Mouse (Mus musculus): ENCODE results near the gene Lrp2bp.
A peak's percentile ranks its signal among the peaks of the same experiment; 100 is the strongest.

Lrp2bp gene

GRCm38 (mm10) chr8:45999138-45999783 is at the start of gene Lrp2bp:
Lrp2bp (plus strand) TSS chr8:45999303.
- no peak for DNase-seq (ENCODE audit: low spot score in 2 of 2)

GRCm38 (mm10) chr8:45950622-45951021 is 48.5 kb upstream of the Lrp2bp start:
- no peak for DNase-seq (ENCODE audit: low spot score in 2 of 2)

GRCm38 (mm10) chr8:45970894-45971293 is 28.2 kb upstream of the Lrp2bp start:
- no peak for DNase-seq (ENCODE audit: low spot score in 2 of 2)

DNA sequence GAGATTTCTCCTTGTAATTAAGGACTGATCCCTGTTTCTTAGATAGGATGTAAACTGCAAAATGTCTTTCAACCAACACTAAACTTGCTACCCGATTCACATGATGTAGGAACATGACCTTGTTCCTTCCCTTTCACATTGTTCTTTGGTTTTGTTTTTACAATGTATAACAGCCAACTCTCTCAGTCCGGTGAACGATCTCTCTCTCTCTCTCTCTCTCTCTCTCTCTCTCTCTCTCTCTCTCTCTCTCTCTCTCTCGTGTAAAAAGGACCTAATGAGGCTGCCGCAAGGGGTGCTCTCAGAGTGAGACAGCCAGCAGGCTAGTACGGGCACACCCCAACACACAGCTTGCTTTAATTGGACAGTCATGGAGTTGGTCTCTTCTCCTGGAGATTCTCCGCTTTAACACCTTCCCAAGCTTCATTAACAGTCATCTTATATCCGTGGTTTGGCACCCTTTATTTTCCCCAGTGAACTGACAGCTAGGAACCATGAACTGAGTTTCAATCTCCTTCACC is 25.1 kb upstream of the Lrp2bp start:
- no peak for DNase-seq (ENCODE audit: low spot score in 2 of 2)

DNA sequence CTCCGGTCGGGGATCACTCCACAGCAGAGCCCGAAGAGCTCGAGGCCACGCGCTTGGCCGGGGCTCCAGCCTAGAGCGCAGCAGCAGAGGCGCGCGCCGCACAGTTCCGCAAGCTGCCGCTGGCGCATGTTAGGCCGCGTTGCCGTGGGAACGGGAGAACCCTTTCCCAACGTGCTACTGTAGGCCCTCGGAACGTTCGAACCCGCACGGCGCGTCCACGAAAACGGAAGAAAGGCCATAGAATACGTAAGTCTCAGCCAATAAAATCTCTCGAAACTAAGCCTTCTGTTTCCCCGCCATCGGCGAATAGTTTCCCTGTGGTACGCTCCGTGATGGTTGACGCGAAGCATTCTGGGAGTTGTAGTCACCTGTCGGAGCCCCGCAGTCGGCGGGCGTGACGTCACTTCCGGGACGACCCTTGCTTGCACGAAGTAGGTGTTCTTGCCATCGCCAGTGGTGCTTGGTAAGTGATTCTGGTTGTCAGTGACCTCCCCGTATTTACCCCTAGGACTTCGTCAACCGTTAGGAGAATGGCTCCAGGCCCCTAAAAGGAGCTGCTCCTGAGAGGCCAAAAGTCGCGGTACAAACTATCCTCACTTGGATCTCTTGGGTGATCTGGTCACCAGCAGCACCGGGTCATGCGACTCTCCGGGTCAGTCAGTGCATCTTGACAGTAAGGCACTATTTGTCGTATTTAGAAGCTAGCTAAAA is 23.8 kb upstream of the Lrp2bp start, which contains the start of the genes 1700029J07Rik and Ufsp2:
1700029J07Rik (minus strand) TSS at position 127 of the 711 bp plus-strand sequence.
Ufsp2 (plus strand) TSS at position 403 of the 711 bp plus-strand sequence.
- peak; percentile 96 for DNase-seq (ENCODE audit: low spot score in 2 of 2)

DNA sequence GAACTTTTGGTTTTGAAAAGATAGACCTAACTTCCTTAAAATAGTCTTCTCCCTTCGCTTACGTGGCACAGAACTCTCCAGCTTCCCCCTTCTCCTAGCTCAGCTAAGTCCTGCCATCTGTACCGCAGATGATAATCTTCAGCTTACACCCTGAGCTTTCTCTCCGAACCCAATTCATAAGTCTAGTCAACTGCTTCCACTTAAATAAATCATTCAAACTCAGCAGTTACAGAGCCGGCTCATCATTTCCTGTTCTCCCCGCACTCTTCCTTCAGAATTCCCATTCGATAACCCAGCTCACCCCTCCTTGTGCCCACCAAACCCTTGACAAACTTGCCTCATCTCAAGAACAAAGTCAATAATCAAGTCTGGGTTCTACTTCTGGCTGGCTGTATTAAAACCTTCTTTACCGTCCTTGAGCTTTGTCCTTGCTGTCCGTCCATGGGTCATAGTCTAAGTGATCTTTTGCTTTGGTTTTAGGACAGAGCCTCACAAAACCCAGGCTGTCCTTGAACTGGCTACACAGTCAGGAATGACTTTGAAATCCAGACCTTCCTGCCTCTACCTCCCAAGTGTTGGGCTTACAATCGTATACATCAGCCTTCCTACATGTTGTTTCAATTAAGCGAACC is 23.1 kb upstream of the Lrp2bp start:
- no peak for DNase-seq (ENCODE audit: low spot score in 2 of 2)

GRCm38 (mm10) chr8:45986665-45987064 is 12.4 kb upstream of the Lrp2bp start:
- DNase-seq (ENCODE audit: low spot score in 2 of 2), result no peak

DNA sequence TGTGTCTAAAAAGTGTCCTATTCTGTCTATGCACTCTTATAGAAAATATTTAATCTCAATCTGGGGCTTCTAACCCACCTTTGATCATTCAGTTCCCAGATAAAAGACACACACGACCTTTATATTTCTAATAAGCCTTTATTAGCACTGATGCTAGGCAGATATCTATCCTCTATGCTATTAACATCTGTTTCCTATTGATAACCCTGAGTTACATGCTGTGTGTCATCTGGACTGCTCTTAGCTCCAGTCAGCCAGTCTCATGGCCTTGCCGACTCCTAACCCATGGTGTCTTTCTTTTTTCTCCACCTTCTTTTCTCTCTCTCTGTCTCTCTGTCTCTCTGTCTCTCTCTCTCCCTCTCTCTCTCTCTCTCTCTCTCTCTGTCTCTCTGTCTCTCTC is 10.9 kb upstream of the Lrp2bp start:
- DNase-seq (ENCODE audit: low spot score in 2 of 2), result no peak

- no peak for DNase-seq (ENCODE audit: low spot score in 2 of 2)
Observed at GRCm38 (mm10) chr8:45990631-45991310, 8.3 kb upstream of the Lrp2bp start.

GRCm38 (mm10) chr8:45994111-45994510 is 5.0 kb upstream of the Lrp2bp start:
- peak in 1 of 2 experiments; percentile 39 for DNase-seq (ENCODE audit: low spot score in 2 of 2)

GRCm38 (mm10) chr8:45995576-45995975 is 3.5 kb upstream of the Lrp2bp start:
- no peak for DNase-seq (ENCODE audit: low spot score in 2 of 2)

GRCm38 (mm10) chr8:45998228-45998627 is 875 bp upstream of the Lrp2bp start:
- DNase-seq (ENCODE audit: low spot score in 2 of 2), result no peak

DNA sequence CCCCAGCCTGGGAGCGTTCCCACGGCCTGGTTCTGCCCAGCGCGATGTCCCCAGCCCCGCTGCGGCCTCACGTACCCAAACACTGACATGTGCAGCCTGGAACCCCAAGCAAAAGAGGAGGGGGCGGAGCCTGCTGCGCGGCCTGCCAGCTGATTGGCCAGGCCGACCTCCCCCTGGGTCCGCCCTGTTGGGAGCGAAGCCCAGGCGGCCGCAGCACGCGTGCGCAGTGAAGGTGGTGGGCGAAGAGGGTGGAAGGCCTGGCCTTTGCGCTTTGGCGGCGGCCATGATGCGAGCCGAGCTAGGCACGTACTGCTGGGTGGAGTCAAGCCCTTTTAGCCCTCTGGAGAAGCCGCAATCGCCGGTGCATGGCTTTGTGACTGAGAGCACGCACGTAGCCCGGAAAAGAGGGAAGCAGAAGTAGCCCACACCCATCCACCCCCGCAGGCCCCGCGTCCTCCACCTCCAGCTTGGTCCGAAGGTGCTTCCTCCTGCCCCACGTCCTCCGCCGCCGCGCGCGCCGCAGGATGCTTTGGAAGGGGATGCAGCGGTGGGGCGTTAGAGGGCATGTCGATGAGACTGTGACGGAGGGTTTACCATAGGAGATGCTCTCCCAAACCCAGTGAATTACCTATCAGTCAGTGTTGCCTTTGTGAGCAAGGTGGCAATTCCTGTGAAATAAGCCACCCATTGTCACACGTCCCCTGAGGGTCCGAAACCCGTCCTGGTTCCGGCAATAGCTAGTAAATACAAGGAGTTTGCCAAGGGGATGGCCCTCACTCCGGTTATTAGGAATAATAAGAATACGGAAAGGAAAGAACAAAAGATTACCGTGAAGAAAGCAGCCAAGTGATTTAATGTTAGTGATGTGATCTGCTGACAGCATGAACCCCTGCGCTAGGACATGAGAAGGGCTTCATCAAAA is 942 bp downstream of the Lrp2bp start:
- peak; percentile 96 to 97 for DNase-seq (ENCODE audit: low spot score in 2 of 2)

DNA sequence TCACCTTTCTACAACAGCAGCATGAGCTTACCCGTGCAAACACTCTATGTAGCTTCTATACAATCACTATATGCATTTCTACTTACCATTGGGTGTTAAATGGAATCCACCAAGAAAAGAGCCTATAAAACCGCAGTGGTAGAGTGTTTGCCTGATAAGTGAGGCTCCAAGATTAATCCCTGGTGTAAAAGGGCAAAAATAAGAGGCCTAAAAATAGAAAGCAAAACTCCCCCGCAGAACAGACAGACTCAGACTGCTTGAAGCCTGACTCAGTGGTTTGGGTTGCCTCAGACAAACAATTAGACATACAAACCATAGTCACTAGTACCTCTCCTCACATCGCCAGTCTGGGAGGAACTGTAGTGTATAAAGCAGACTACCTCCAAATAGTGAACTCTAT is 6.5 kb downstream of the Lrp2bp start, which contains the start of gene Ankrd37:
Ankrd37 (minus strand) TSS at position 112 of the 400 bp plus-strand sequence.
- no peak for DNase-seq (ENCODE audit: low spot score in 2 of 2)

GRCm38 (mm10) chr8:46007050-46007672 is 8.1 kb downstream of the Lrp2bp start:
- DNase-seq (ENCODE audit: low spot score in 2 of 2), result no peak

DNA sequence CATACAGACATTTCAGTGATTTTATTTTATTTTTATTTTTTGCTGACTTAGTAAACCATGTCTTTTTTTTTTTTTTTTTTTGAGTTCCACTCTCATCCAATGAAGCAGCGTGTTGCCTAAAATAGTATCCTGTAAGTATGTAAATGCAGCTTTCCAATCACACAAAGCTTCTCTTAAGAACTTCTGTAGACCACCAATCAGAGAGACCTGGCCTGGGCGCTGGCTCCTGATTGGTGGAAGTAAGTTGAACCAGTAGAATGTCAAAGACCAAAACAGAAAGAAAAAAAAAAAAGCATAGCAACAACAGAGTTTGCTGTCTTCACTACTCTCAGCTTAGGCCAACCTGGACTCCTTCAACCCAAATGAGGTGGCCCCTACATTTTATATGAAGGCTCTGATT is 11.2 kb downstream of the Lrp2bp start:
- no peak for DNase-seq (ENCODE audit: low spot score in 2 of 2)

DNA sequence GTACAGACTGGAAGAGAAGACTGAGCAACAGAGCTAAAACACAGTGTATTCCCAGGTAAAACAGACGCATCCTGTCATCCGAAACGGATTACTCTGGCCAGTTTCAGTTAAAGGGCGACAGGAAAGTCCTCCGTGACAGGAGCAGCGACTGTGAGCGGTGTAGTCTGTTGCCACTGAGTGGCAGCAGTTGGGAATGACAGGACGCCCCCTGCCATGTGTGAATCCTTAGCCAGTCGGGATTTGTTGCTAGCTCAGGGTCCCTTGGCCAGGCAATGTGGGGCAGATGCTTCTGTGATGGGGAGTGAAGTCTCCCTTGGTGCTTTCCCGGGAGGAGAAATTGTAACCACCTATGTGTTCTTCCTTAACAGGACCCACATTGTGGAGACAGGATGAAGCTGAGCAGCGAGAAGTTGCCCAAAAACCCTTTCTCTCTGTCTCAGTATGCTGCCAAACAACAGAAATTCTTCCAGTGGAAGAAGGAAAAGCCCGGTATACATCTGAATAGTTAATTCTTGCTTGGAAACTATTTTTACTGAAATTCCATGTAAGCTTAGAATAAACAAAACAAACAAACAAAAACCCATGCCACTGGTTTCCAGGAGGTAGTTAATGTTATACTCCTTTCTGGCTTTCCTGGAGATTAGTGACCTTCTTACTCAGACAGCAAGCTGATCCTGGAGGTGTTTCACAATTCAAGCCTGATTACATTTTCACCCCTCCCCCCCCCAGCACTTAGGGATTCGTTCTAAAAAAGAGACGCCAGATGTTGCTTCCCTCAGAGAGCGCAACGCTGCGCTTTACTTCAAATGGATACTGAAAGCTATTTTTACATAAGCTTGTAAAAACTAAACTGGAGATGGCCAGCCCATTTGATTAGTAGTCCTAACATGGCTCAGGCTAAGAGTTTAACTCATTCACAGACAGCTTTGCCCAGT is 11.9 kb downstream of the Lrp2bp start:
- DNase-seq (ENCODE audit: low spot score in 2 of 2), result no peak

GRCm38 (mm10) chr8:46022203-46022602 is 23.1 kb downstream of the Lrp2bp start:
- no peak for DNase-seq (ENCODE audit: low spot score in 2 of 2)

GRCm38 (mm10) chr8:46022758-46023157 is 23.7 kb downstream of the Lrp2bp start:
- no peak for DNase-seq (ENCODE audit: low spot score in 2 of 2)
